Mouse (Mus musculus): ENCODE measurements around the gene Chchd6.

Chchd6 gene

DNA sequence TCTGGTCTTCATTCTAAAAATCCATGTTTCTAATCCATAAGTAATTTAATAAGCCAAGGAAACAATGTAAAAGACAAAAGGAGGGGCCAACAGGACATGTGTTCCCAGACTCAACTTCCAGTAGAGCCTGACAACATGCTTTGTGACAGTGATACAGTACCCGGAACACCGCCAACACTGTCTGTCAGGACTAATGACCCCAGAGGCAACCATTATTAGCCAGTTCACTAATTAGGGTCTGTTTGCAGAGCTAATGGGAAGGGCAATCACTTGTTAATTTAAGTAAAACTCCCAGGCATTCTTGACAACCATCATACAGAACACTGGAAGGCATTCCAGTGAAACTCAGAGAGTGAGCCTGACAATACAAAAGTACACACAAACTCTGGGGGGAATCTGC, 193.0 kb downstream of the Chchd6 start:
- DNase-seq, result no peak

GRCm38 (mm10) chr6:89399564-89399963, 195.9 kb downstream of the Chchd6 start:
- no peak for DNase-seq

GRCm38 (mm10) chr6:89397919-89398318, 197.5 kb downstream of the Chchd6 start:
- no peak for DNase-seq

- DNase-seq, result no peak
These were observed 201.6 kb downstream of the Chchd6 start for GRCm38 (mm10) chr6:89393820-89394219.

DNA sequence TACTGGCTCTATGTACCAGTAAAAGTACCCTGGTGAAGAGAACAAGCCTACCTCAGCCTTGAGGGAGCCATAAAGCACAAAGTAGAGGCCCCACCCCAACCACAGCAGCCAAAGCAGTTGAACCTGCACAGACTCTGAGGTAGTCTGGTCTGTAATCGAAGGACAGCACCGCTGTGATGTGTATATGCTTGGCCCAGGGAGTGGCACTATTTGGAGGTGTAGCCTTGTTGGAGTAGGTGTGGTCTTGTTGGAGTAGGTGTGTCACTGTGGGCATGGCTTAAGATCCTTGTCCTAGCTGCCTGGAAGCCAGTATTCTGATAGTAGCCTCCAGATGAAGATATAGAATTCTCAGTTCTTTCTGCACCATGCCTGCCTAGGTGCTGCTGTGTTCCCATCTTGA, 203.2 kb downstream of the Chchd6 start:
- no peak for DNase-seq

DNA sequence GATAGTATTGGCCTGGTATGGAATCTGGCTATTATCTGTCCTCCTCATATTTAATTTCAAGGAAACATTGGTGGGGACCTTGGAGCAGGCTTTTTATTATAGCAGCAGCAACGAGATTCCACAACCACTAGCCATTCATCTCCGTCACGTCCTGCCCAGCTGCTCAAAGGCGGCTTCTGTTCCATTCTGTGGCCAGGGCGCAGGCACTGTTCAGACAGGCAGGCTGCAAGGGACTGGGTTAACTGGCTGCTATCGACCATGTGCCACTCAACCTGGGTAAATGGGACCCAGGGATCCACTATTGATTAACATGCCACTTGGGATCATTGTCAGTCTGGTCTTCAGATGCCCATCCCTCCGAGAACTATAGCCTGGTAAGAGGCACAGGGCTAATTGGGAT, 205.7 kb downstream of the Chchd6 start:
- no peak for DNase-seq

GRCm38 (mm10) chr6:89386956-89387355, 208.5 kb downstream of the Chchd6 start:
- DNase-seq, result no peak

GRCm38 (mm10) chr6:89384699-89385098, 210.8 kb downstream of the Chchd6 start:
- DNase-seq, result no peak

- DNase-seq, result no peak
These were observed 213.6 kb downstream of the Chchd6 start for GRCm38 (mm10) chr6:89381851-89382250.

DNA sequence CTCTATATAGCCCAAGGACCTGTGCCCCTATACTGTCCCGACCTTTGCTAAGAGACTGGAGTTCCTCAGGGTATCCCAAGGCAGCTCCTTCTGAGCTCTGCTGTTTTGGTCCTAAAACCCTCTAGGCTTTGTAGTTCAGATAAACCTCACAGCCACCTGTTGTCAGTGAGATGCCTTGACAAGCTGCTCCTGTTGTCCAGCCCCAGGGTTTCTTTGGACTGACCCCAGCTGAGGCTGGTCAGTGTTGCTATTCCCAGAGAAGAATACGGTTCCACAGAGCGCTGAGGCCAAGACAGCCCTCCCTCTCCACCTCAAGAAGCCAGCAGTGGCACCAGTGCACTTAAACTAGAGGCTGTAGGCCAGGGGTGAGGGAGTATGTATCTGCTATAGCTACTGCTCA, 214.3 kb downstream of the Chchd6 start:
- no peak for DNase-seq

DNA sequence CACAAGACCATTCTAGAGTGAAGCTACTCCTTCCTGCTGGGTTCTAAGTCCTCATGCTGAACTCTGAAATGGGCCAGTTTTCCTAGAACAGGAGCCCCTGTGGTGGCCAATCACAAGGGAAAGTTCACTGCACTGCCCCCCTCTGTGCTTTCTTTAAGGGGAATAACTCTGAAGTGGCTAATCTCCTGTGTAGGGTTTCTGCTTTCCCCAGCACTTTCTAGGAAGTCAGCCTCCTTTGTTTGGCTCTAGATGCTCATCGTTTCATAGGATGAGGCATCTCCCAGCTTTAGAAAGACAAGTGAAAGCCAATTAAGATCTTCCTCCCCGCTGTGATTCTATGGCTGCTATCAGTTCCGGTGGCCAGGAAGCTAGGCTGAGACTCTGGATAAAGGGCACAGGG, 214.7 kb downstream of the Chchd6 start:
- no peak for DNase-seq

DNA sequence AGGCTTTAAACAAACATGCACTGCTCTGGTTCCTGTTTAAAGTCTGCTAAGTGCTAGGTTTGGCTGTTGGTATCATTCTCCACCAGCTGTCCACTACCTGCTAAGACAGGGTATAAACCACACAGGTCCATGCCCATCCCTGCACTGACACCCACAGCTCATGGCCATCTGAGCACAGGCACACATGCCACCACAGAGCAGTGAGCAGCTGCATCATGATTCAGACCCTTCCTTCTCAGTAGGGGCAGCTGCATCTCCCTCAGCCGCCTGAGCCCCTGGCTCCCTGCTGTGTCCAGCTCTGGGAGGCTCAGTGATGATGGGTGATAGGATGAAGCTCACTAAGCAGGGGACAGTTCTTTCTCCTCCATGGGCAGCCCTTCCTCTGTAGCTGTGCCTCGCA, 217.2 kb downstream of the Chchd6 start:
- DNase-seq, result no peak

GRCm38 (mm10) chr6:89368812-89369211, 226.6 kb downstream of the Chchd6 start:
- DNase-seq, result no peak

GRCm38 (mm10) chr6:89364342-89364741, 231.1 kb downstream of the Chchd6 start:
- peak; percentile 37 for DNase-seq

DNA sequence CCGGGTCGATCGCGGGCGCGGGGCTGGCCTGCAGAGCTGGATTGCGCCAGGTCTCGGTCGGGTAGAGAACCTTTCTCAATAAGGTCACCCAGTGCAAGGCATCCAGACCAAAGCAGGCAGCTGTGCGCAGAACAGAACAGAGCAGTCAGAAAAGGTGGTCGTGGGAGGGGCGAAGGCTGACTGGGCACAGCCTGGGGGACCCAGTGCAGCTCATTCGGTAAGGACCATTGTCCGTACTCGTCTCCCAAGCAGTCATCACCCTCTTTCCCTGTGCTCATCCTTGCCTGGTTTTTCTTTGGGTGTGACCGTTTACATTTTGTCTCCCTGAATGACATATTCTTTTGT, 232.4 kb downstream of the Chchd6 start:
- DNase-seq, result no peak

- peak; percentile 64 for DNase-seq
These were observed 233.0 kb downstream of the Chchd6 start, which contains the start of gene Plxna1 for GRCm38 (mm10) chr6:89362281-89363106. Gene Plxna1, minus strand, starts transcription at chr6:89362620.

- peak; percentile 72 for DNase-seq
These were observed 233.8 kb downstream of the Chchd6 start for GRCm38 (mm10) chr6:89361418-89362280.

GRCm38 (mm10) chr6:89360709-89361417, 234.6 kb downstream of the Chchd6 start:
- DNase-seq, result no peak

GRCm38 (mm10) chr6:89359771-89360708, 235.4 kb downstream of the Chchd6 start:
- DNase-seq, result peak; percentile 63

DNA sequence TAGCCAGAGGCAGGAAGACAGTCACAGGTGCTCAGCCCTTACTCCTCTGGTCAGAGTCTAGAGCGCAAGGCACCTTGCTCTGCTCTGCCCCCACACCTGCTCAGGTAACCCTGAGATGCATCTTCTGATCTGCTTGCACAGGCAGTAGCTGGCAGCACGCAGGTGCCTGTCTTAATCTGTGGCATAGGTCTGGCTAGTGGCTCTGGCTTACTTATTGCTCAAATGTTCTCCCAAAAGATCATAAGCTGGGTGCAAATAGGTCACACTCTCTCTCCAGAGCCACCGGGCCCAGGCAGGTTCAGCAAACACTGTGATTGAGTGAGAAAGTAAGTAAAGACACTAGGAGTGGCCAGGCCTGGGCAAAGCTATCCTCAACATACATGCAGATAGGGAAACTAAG, 236.3 kb downstream of the Chchd6 start:
- no peak for DNase-seq

- no peak for DNase-seq
These were observed 239.8 kb downstream of the Chchd6 start for GRCm38 (mm10) chr6:89355661-89356060.

GRCm38 (mm10) chr6:89354726-89355125, 240.7 kb downstream of the Chchd6 start:
- no peak for DNase-seq

Data from lung, postnatal 10 days (tissue).